Mouse (Mus musculus): ENCODE data around the gene Dnajb14.

The Dnajb14 gene

DNA sequence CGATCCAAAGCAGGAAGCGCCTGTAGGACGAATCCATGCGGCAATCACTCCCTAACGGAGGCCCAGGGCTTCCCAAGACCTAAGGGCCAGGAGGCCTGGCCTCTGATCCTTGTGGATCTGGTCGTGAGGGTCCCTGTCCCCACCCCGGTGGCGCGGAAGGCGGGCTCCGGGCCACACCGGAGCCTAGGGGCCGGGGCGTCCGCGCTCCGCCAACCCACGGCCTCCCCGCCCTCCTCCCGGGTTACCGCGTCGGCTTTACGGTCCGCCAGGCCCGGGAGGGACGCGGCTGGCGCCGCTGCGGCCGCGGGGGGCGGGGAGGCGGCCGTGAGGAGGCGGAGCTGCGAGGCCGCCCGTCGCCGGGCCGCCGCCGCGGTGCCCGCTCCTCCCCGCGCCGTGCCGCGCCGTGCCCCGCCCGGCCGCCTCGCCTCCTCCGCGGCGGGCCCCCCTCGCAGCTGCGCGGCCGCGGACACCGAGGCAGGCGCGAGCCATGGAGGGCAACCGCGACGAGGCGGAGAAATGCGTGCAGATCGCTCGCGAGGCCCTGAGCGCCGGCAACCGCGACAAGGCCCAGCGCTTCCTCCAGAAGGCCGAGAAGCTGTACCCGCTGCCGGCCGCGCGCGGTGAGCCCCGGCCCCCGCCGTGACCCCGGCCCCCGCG is at the start of gene Dnajb14:
Gene Dnajb14, plus strand, starts transcription at position 239 of the 657 bp plus-strand sequence.
- WGBS, result 1% methylated on average over 83 of the region's 94 CpGs

DNA sequence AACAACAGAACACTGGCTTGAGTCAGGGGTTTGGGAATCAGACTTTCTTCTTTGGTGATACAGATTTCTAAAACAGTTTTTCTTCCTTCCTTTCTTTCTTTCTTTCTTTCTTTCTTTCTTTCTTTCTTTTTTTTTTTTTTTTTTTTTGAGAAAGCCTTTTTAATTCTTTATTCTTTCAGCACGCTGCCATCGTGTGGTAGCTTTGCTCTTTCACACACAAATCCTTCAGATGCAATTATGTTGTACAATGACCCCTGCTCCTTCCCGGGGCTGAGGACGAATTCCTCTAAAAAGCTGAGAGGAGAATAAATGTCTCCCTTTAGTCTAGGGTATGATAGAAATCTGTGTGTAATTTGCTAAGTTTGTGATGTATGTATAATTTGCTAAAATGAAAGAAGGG is 48.8 kb upstream of the Dnajb14 start:
- WGBS, result 14% methylated on average over 4 of the region's 4 CpGs

DNA sequence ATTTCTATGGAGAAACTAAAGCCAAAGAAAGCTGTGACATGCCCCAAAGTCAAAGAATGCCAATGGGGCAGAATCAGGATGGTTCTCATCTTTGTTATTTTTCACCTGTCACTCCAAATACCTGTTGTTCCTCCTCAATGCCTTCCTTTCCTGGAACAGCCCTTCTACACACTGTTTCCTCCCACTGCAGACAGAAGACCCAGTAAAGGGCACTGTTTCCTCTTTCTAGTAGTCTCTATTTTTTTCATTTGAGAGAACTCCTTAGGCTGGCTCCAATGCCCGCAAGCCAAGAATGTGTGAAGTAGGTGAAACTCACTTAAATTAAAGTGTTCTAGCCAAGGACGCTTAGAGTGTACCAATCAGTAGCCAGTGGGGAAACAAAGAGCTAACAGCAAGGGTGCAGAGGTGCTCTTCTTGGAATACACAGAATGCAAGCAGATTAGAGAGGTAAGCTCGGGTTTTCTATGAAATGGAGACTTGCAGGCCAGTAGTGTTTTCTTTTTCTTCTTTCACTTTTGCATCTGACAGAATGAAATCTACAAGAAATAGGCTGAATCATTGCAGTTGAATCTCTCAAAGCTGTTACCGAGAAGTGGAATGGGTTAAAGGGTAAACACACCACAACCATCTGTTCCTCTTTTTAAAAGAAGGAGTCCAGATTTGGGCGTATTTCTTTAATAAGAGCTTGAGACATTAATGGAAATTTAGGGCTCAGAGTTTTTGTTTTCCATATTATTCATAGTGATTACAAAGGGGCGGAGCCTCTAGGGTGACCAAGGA is 46.6 kb upstream of the Dnajb14 start:
- 82% methylated on average over 6 of the region's 6 CpGs for WGBS

DNA sequence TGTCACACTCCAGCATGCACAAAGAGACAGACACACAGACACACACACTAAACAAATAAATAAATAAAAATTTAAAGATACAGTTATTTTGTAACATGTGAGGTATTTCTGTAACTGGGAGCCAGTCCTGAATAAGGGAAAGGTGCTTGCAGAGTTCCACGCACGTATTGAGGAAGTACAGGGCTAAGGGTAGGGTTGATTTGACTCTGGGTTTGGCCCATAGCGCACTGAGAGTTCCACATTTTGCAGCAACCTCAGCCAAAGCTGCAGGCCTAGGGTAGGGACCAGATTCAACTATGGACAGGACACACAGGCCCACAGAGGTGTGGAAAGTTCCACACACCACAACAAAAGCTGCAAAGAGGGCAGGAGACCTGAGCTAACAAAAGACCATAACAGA is 44.2 kb upstream of the Dnajb14 start:
- 87% methylated on average over 3 of the region's 3 CpGs for WGBS

DNA sequence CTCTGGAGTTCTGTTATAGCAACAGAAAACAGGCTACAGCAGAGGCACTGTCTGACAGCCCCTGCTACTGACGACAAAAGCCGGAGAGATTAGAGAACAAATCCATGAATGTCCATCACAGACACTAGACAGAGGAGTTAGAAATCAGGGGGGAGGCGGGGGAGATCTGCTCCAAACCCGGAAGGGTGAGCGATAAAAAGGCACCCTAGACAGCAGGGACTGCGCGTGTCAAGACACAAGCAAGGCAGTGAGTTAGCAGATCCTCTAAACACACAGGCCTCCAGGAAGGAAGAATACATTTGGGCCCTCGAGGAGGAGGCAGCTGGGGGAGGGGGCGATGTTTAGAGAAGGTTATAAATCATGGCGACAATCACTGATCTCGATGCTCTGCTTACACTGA is 39.8 kb upstream of the Dnajb14 start:
- 60% methylated on average over 11 of the region's 11 CpGs for WGBS

GRCm38 (mm10) chr3:137831156-137831555 is 36.3 kb upstream of the Dnajb14 start:
- WGBS, result 92% methylated on average over 2 of the region's 2 CpGs

- WGBS, result 81% methylated on average over 4 of the region's 4 CpGs
Measured at GRCm38 (mm10) chr3:137833698-137834097, 33.8 kb upstream of the Dnajb14 start.

GRCm38 (mm10) chr3:137836543-137836942 is 30.9 kb upstream of the Dnajb14 start:
- 63% methylated on average over 1 of the region's 1 CpGs for WGBS

GRCm38 (mm10) chr3:137842944-137843343 is 24.5 kb upstream of the Dnajb14 start:
- WGBS, result 97% methylated on average over 1 of the region's 1 CpGs

GRCm38 (mm10) chr3:137844263-137844662 is 23.2 kb upstream of the Dnajb14 start:
- 90% methylated on average over 3 of the region's 3 CpGs for WGBS

GRCm38 (mm10) chr3:137846552-137846951 is 20.9 kb upstream of the Dnajb14 start:
- 81% methylated on average over 5 of the region's 5 CpGs for WGBS

- WGBS, result 89% methylated on average over 9 of the region's 9 CpGs
Measured at GRCm38 (mm10) chr3:137848354-137848753, 19.1 kb upstream of the Dnajb14 start.

- WGBS, result 86% methylated on average over 5 of the region's 5 CpGs
Measured at GRCm38 (mm10) chr3:137849697-137850096, 17.8 kb upstream of the Dnajb14 start.

- WGBS, result 92% methylated on average over 2 of the region's 2 CpGs
Measured at GRCm38 (mm10) chr3:137851196-137851595, 16.3 kb upstream of the Dnajb14 start.

GRCm38 (mm10) chr3:137853011-137853410 is 14.5 kb upstream of the Dnajb14 start:
- 89% methylated on average over 1 of the region's 1 CpGs for WGBS

GRCm38 (mm10) chr3:137855328-137855727 is 12.1 kb upstream of the Dnajb14 start:
- 59% methylated on average over 3 of the region's 3 CpGs for WGBS

DNA sequence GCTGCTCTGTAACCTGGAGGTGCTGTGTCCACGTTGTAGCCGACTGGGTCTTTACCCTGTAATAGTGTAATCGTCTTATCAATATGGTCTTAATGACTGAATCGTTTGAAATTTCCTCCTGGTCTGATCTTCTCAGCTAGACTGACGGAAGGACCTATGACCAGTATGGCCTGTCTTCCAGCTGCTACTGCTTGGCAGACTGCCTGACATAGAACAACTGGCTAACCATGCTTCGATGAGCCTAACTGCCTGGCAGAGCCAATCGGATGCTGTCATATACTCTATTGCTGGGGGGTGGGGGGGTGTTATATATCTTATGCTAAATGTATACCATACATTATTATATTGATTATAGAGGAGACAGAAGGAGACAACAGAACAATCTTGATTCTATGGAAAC is 11.4 kb upstream of the Dnajb14 start:
- WGBS, result 76% methylated on average over 7 of the region's 7 CpGs

GRCm38 (mm10) chr3:137860394-137861170 is 6.9 kb upstream of the Dnajb14 start:
- 40% methylated on average over 8 of the region's 8 CpGs for WGBS

- 55% methylated on average over 4 of the region's 4 CpGs for WGBS
Measured at GRCm38 (mm10) chr3:137861436-137861835, 6.0 kb upstream of the Dnajb14 start.

DNA sequence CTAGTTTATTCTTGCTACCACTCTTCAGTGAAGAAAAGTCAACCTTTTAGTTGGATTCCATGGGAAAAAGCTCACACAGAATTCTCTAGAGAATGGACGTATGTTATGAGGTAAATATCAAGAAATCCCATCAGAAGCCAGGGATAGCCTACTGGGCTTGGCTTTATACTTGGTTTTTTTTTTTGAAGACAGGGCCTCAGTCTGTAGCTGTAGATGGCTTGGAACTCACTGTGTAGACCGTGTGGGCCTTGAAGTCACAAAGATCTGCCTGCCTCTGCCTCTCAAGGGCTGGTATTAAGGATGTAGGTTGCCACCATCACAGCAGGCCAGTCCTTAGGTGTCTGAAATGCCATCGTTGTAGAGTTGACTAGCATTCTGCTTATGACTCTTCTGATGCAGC is 4.9 kb upstream of the Dnajb14 start:
- WGBS, result 95% methylated on average over 3 of the region's 3 CpGs

- WGBS, result 26% methylated on average over 22 of the region's 22 CpGs
Measured at GRCm38 (mm10) chr3:137863330-137864123, 3.9 kb upstream of the Dnajb14 start.

Measured in cerebral cortex, adult 2 months (tissue).